Mouse (Mus musculus) neutrophil, adult 5-6 weeks (primary cell): ENCODE measurements around the gene Mtg2. TPM values are rescaled to one million over a fixed set of nuclear protein-coding genes. Genes with fewer than 3 reads are reported as not detected.

Experiments
- ATAC-seq: fragments of 151-379, 151-347 bp; 2 replicates; pipeline ENCODE4 v1.8.0; 2017; ENCODE audit warnings: mild to moderate bottlenecking, moderate TSS enrichment; ENCODE audit not compliant: insufficient number of reproducible peaks, poor library complexity, low FRiP score, severe bottlenecking; ENCODE audit errors: extremely low read depth
- total RNA-seq: library from RNA; stranded (forward); fragments of 200-1000 nt; gene quantifications from 2 replicates; pipeline ENCODE4 v1.2.3, GENCODE M21; 2017

The Mtg2 gene
- total RNA-seq, 1 experiment from 2014 or later = 20.4 TPM

DNA sequence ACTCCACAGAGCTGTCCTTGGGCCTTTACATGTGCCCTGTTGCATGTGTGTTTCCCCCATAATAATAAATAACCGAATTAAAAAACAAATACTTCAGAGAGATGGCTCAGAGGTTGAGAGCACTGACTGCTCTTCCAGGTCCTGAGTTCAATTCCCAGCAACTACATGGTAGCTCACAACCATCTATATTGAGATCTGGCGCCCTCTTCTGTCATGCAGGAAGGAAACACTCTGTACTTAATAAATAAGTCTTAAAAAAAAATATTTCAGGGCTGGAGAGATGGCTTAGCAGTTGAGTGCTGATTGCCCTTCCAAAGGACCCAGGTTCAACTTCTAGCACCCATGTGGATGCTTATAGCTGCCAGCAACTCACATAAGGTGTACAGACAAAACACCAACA is 53.8 kb downstream of the Mtg2 start:
- ATAC-seq = no peak

DNA sequence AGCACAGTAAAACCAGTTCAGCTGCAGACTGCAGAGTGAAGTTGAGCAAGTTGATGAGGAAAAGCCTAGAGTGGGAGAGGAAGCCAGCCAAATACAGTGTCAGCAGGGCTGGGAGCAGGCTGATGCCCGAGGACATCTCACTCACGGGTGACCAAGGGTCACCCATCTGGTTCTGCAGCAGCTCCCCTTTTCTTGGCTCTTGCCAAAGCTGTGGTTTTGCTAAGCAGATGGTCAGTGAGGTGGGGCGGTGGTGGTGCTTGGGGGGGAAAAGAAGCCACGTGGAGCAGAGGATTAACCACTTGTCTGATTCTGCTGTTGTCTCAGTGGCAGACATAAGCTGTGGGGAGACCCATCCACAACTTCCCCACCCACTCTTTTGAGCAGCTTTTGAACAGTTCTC is 55.8 kb downstream of the Mtg2 start:
- ATAC-seq = peak; percentile 24; the same call in 1 of the 2 replicates

DNA sequence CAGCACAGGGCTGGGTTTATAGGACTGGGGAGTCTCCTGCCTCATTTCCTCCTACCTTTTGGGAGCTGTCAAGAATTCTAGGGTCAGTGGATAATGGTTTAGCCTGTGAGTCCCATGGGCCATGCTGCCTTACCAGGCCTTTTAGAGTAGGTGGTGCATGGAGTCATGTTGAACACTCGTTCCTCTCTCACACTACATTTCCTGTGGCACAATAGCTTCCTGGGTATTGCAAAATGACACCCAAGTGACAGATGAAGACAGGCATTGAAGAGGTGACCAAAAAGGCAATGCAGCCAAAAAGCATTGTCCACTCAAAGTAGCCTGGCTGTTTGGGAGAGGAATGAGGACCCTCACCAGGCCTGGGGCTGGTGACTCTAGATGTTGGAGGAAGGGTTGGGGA is 57.3 kb downstream of the Mtg2 start:
- peak; percentile 27; the same call in 1 of the 2 replicates for ATAC-seq

DNA sequence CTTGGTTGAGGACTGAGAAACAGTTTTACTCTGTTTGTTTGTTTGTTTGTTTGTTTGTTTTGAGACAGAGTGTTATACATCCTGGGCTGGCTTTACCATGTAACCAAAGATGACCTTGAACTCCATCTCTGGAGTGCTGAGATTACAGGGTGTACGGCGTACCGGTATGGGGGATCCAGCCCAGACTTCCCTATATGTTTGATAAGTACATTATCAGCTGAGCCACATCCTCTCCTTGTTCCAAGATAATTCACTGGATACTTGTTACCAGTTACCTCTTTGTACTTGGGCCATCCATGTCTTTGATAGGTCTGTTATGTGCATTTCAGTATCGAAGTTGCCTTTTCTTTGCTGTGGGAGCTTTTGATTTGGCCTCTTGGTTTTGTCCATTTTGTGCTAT is 62.8 kb downstream of the Mtg2 start:
- ATAC-seq = no peak

DNA sequence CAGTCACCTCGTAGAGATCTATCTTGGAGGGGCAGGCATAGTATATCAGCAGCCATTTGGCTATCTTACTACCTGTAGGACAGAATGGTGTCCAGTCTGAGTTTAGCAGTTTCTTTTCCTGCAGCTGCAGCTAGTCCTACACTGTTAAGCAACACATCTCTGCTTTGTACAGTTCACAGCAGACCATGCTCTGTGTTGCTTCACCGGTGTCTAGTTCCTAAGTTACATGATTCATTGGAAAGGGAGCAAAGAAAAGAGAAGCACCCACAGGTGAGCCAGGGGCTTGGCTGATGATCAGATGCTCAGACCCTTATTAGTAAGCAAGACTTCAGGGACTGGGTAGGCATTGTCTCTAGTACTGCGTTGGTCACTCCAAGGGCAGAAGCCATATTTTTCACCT is 63.5 kb downstream of the Mtg2 start:
- ATAC-seq = peak; percentile 15; the same call in 1 of the 2 replicates

DNA sequence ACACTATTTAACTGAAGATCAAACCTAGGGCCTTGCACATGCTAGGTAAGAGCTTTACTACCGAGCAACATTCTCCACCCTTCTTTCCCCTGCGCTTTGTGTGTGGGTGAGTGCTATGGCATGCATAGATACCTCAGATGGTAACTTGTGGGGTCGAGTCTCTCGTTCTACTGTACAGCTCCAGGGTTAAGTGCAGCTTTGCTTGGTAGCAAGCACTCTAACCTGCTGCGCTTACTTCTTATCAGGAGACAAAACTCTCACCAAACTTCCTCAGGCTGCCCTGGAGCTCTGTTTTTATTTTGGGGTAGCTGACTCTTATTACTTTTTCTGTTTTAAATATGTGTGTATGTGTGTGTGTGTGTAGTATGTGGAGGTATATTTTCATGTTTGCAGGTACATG is 65.0 kb downstream of the Mtg2 start:
- ATAC-seq = no peak

Other genes with a start within 250 kb of the Mtg2 start
- 42.6 and 46.0 TPM in 2 replicates for gene Taf4, start 93.9 kb upstream of the Mtg2 start, total RNA-seq
- gene Lsm14b, start 45.6 kb upstream of the Mtg2 start, total RNA-seq = 35.8 and 36.8 TPM in 2 replicates
- 139 and 147 TPM in 2 replicates for gene Psma7, start 28.2 kb upstream of the Mtg2 start, total RNA-seq
- 9.7 and 10.6 TPM in 2 replicates for gene Ss18l1, start 28.1 kb upstream of the Mtg2 start, total RNA-seq
- gene Hrh3, start 33.9 kb downstream of the Mtg2 start, total RNA-seq = not detected in 2 replicates
- 83.9 and 85.7 TPM in 2 replicates for gene Osbpl2, start 48.7 kb downstream of the Mtg2 start, total RNA-seq
- gene Adrm1, start 100.9 kb downstream of the Mtg2 start, total RNA-seq = 73.4 and 75.9 TPM in 2 replicates
- under 0.01 TPM in 2 replicates for gene Lama5, start 155.3 kb downstream of the Mtg2 start, total RNA-seq
- gene Rps21, start 186.8 kb downstream of the Mtg2 start, total RNA-seq = 798 and 852 TPM in 2 replicates
- gene Cables2, start 202.9 kb downstream of the Mtg2 start, total RNA-seq = 53.5 and 55.6 TPM in 2 replicates
- not detected in 2 replicates for gene Rbbp8nl, start 219.3 kb downstream of the Mtg2 start, total RNA-seq